Mouse (Mus musculus): ENCODE results near the gene Tep1.

Tep1 gene

GRCm38 (mm10) chr14:50785251-50785637, 85.1 kb downstream of the Tep1 start, which contains the start of gene Ttc5:
Gene Ttc5 (minus strand): TSS chr14:50785519.
- peak; percentile 94 for DNase-seq

GRCm38 (mm10) chr14:50784391-50785250, 85.7 kb downstream of the Tep1 start:
- DNase-seq, result no peak

- no peak for DNase-seq
Observed at GRCm38 (mm10) chr14:50782166-50782565, 88.2 kb downstream of the Tep1 start.

Measured in kidney, adult 9 months (tissue).